Mouse (Mus musculus): ENCODE data around the gene Sptssa. TPM values are rescaled to one million over a fixed set of nuclear protein-coding genes. Genes with fewer than 3 reads are reported as not detected.

The Sptssa gene
- total RNA-seq, 2 experiments from 2014 or later, result 155 to 212 TPM

Other genes starting within 250 kb of the Sptssa start
- gene Eapp, start 39.3 kb upstream of the Sptssa start, total RNA-seq (2014; fragmentation: Nextera tagmentation), result 49.9 and 62.1 TPM in 2 replicates
- gene Eapp, start 39.3 kb upstream of the Sptssa start, total RNA-seq (2017), result 50.8 and 73.5 TPM in 2 replicates
- gene Snx6, start 139.1 kb upstream of the Sptssa start, total RNA-seq (2014; fragmentation: Nextera tagmentation), result 47.8 and 71.6 TPM in 2 replicates
- gene Snx6, start 139.1 kb upstream of the Sptssa start, total RNA-seq (2017), result 77.0 and 77.2 TPM in 2 replicates
- 22.2 and 33.0 TPM in 2 replicates for gene Cfl2, start 206.3 kb upstream of the Sptssa start, total RNA-seq (2014; fragmentation: Nextera tagmentation)
- gene Cfl2, start 206.3 kb upstream of the Sptssa start, total RNA-seq (2017), result 23.1 and 27.1 TPM in 2 replicates